8 mouse cellular contexts compared by ENCODE assay signal in genomic region chr17:80167851-80168251, GRCm38 (mm10). TPM values are rescaled to one million over a fixed set of nuclear protein-coding genes. Genes with fewer than 3 reads are reported as not detected.
DNase-seq lines count a peak whose midpoint lies in the region; ATAC-seq and TF ChIP-seq lines count a peak whose summit lies in the region.

No protein-coding gene starts in this region.

- H3K4me3 ChIP-seq in cerebellum, adult 2 months (replicated peaks; ENCODE audit: insufficient read depth, low read depth, low read length), result no peak overlapping the region
- H3K4me3 ChIP-seq in forebrain, embryonic 15.5 days, result no peak overlapping the region
- H3K4me3 ChIP-seq in olfactory bulb, adult 2 months (ENCODE audit: insufficient read depth, low read depth, low read length), result no peak overlapping the region

- TF ChIP-seq POLR2A in cerebellum, adult 2 months (IDR thresholded peaks at IDR 0.05; ENCODE audit: borderline replicate concordance, insufficient read depth, low read length), result no peak
- TF ChIP-seq POLR2A in olfactory bulb, adult 2 months (IDR thresholded peaks at IDR 0.05; ENCODE audit: insufficient read depth, low read depth, low read length), result no peak

- H3K9ac ChIP-seq in forebrain, embryonic 15.5 days (replicated peaks), result no peak overlapping the region

- H3K9me3 ChIP-seq in forebrain, embryonic 15.5 days, result no peaks in the 10 kb centered on the region

- peak; percentile 31 for DNase-seq in cerebellum, adult 9-11 months
- DNase-seq in cerebellum, adult 2 months, result no peak
- DNase-seq in 416B (ENCODE audit: low read depth), result peak; percentile 62
- DNase-seq in kidney, adult 9 months, result peak; percentile 24
- no peak for DNase-seq in spleen, postnatal 14 days (ENCODE audit: low spot score in 2 of 2)

- peak; percentile 29 for ATAC-seq in forebrain, embryonic 15.5 days (replicated peaks)
- ATAC-seq in granulocyte monocyte progenitor cell, adult 5-6 weeks (replicated peaks; ENCODE audit: poor library complexity, severe bottlenecking), result no peak

- H3K36me3 ChIP-seq in forebrain, embryonic 15.5 days, result no peaks in the 10 kb centered on the region

- H3K27ac ChIP-seq in cerebellum, adult 2 months (ENCODE audit: insufficient read depth, low read length), result no peak overlapping the region
- H3K27ac ChIP-seq in forebrain, embryonic 15.5 days (replicated peaks), result peak overlapping the region; percentile 92
- peak overlapping the region; percentile 83; the same call in 1 of the 2 replicates for H3K27ac ChIP-seq in olfactory bulb, adult 2 months (ENCODE audit: insufficient read depth, low read depth, low read length)

- TF ChIP-seq CTCF in cerebellum, adult 2 months (IDR thresholded peaks at IDR 0.05; ENCODE audit: borderline replicate concordance, insufficient read depth, low read depth, low read length), result no peak
- no peak for TF ChIP-seq CTCF in olfactory bulb, adult 2 months (IDR thresholded peaks at IDR 0.05; ENCODE audit: insufficient read depth, low read depth, low read length)

- H3K4me1 ChIP-seq in cerebellum, adult 2 months (ENCODE audit: control insufficient read depth, insufficient read depth, low read length), result peaks cover 49% of the 10 kb centered on the region
- H3K4me1 ChIP-seq in forebrain, embryonic 15.5 days, result peaks cover 33% of the 10 kb centered on the region
- peaks cover 25% of the 10 kb centered on the region for H3K4me1 ChIP-seq in olfactory bulb, adult 2 months (ENCODE audit: control insufficient read depth, insufficient read depth, low read length)

- H3K4me2 ChIP-seq in forebrain, embryonic 15.5 days (replicated peaks), result peak overlapping the region; percentile 43

- no peaks in the 10 kb centered on the region for H3K27me3 ChIP-seq in cerebellum, adult 2 months (ENCODE audit: control insufficient read depth, insufficient read depth, low read length)
- no peaks in the 10 kb centered on the region for H3K27me3 ChIP-seq in forebrain, embryonic 15.5 days

- WGBS in cerebellum, adult 2 months, result 81% methylated on average over 7 of the region's 7 CpGs
- 62% methylated on average over 7 of the region's 7 CpGs for WGBS in forebrain, embryonic 15.5 days
- WGBS in olfactory bulb, adult 2 months, result 36% methylated on average over 7 of the region's 7 CpGs

RNA-seq across cellular contexts. Expression of gene Srsf7, which starts 39.3 kb away (rescaled TPM):
- polyA plus RNA-seq in cerebellum, adult 2 months (2012; rRNA removed), result 124 and 136 TPM in 2 replicates
- polyA plus RNA-seq in forebrain, embryonic 15.5 days (2015; fragmentation: Nextera tagmentation; extraction: Ambion mirVana), result 583 TPM in 2 replicates
- polyA plus RNA-seq in olfactory bulb, adult 2 months (2012; ENCODE audit: insufficient read depth, insufficient read length, low replicate concordance, missing spikeins), result not detected in 2 replicates
- 481 and 582 TPM in 2 replicates for total RNA-seq in granulocyte monocyte progenitor cell, adult 5-6 weeks (2014; fragmentation: Nextera tagmentation)
- 445 and 565 TPM in 2 replicates for total RNA-seq in granulocyte monocyte progenitor cell, adult 5-6 weeks (2017)

RNA-seq across cellular contexts. Expression of gene Ttc39d, which starts 39.4 kb away (rescaled TPM):
- 0.05 and 0.13 TPM in 2 replicates for polyA plus RNA-seq in cerebellum, adult 2 months (2012; rRNA removed)
- polyA plus RNA-seq in forebrain, embryonic 15.5 days (2015; fragmentation: Nextera tagmentation; extraction: Ambion mirVana), result 0.14 TPM in 1 of 2 replicates, not detected in the other
- not detected in 2 replicates for polyA plus RNA-seq in olfactory bulb, adult 2 months (2012; ENCODE audit: insufficient read depth, insufficient read length, low replicate concordance, missing spikeins)
- not detected in 2 replicates for total RNA-seq in granulocyte monocyte progenitor cell, adult 5-6 weeks (2014; fragmentation: Nextera tagmentation)
- total RNA-seq in granulocyte monocyte progenitor cell, adult 5-6 weeks (2017), result not detected in 2 replicates

RNA-seq across cellular contexts. Expression of gene Galm, which starts 40.6 kb away (rescaled TPM):
- 3.4 and 4.3 TPM in 2 replicates for polyA plus RNA-seq in cerebellum, adult 2 months (2012; rRNA removed)
- polyA plus RNA-seq in forebrain, embryonic 15.5 days (2015; fragmentation: Nextera tagmentation; extraction: Ambion mirVana), result 2.0 and 2.4 TPM in 2 replicates
- not detected in 2 replicates for polyA plus RNA-seq in olfactory bulb, adult 2 months (2012; ENCODE audit: insufficient read depth, insufficient read length, low replicate concordance, missing spikeins)
- 6.1 and 12.2 TPM in 2 replicates for total RNA-seq in granulocyte monocyte progenitor cell, adult 5-6 weeks (2014; fragmentation: Nextera tagmentation)
- total RNA-seq in granulocyte monocyte progenitor cell, adult 5-6 weeks (2017), result 4.0 and 5.3 TPM in 2 replicates

RNA-seq across cellular contexts. Expression of gene Gemin6, which starts 56.4 kb away (rescaled TPM):
- polyA plus RNA-seq in cerebellum, adult 2 months (2012; rRNA removed), result 6.0 and 6.1 TPM in 2 replicates
- polyA plus RNA-seq in forebrain, embryonic 15.5 days (2015; fragmentation: Nextera tagmentation; extraction: Ambion mirVana), result 24.9 and 25.8 TPM in 2 replicates
- polyA plus RNA-seq in olfactory bulb, adult 2 months (2012; ENCODE audit: insufficient read depth, insufficient read length, low replicate concordance, missing spikeins), result not detected in 2 replicates
- total RNA-seq in granulocyte monocyte progenitor cell, adult 5-6 weeks (2014; fragmentation: Nextera tagmentation), result 31.3 and 38.3 TPM in 2 replicates
- 37.7 and 41.0 TPM in 2 replicates for total RNA-seq in granulocyte monocyte progenitor cell, adult 5-6 weeks (2017)

Comparison
In these comparisons a context has a peak if more than half of its experiments do, and no peak if none do; other contexts are left out.
1. DNase-seq: peak in cerebellum, adult 9-11 months (single experiment), 416B (single experiment) and kidney, adult 9 months (single experiment); none in cerebellum, adult 2 months (0 of 2) and spleen, postnatal 14 days (0 of 2).